Mouse (Mus musculus) intestine, embryonic 14.5 days (tissue): Measurements from ENCODE around the gene Creld2. TPM values are rescaled to one million over a fixed set of nuclear protein-coding genes. Genes with fewer than 3 reads are reported as not detected.

Experiments used
- polyA plus RNA-seq: library from polyadenylated mRNA; unstranded; fragments of >200 nt; fragmentation: Nextera tagmentation; extraction: Ambion mirVana; gene quantifications from 2 replicates; pipeline ENCODE4 v1.2.1, GENCODE M21; 2014

Gene Creld2
- polyA plus RNA-seq, 1 experiment from 2014 or later: 95.1 TPM

Other genes with a start within 250 kb of the Creld2 start
- gene Zdhhc25, start 219.3 kb upstream of the Creld2 start, polyA plus RNA-seq: not detected in 2 replicates
- gene Brd1, start 85.4 kb upstream of the Creld2 start, polyA plus RNA-seq: 23.6 and 24.2 TPM in 2 replicates
- 19.5 and 22.2 TPM in 2 replicates for gene Zbed4, start 68.0 kb upstream of the Creld2 start, polyA plus RNA-seq
- gene Alg12, start 328 bp upstream of the Creld2 start, polyA plus RNA-seq: 11.8 and 13.6 TPM in 2 replicates
- 40.1 and 51.7 TPM in 2 replicates for gene Pim3, start 42.5 kb downstream of the Creld2 start, polyA plus RNA-seq
- gene Ttll8, start 134.8 kb downstream of the Creld2 start, polyA plus RNA-seq: not detected in 2 replicates
- not detected in 2 replicates for gene Mlc1, start 159.4 kb downstream of the Creld2 start, polyA plus RNA-seq
- gene Mov10l1, start 163.3 kb downstream of the Creld2 start, polyA plus RNA-seq: not detected in 2 replicates
- gene Panx2, start 240.1 kb downstream of the Creld2 start, polyA plus RNA-seq: 0.23 and 0.71 TPM in 2 replicates